Mouse (Mus musculus) CH12.LX (cell line): Measurements from ENCODE around the gene Dcaf15. TPM values are rescaled to one million over a fixed set of nuclear protein-coding genes. Genes with fewer than 3 reads are reported as not detected.
A peak's percentile ranks its signal among the peaks of the same experiment; 100 is the strongest.

Source experiments
- DNase-seq: peaks from one replicate; pipeline ENCODE4 v3.0.0-alpha.2; 2013; ENCODE audit errors: extremely low read depth
- H3K27ac ChIP-seq: 2 replicates; pipeline ENCODE4 v1.5.1; 2012; ENCODE audit warnings: low read depth, mild to moderate bottlenecking, control low read depth, moderate library complexity; ENCODE audit not compliant: insufficient read depth
- H3K27me3 ChIP-seq: replicated peaks from 2 replicates; pipeline ENCODE3; 2012; ENCODE audit warnings: inconsistent platforms
- H3K36me3 ChIP-seq, 2 experiments: replicated peaks in 1 of 2; 2 replicates each; pipeline versions ENCODE3 to v1.6.1; 2012; ENCODE audit warnings: inconsistent platforms in 1 of 2, low read length in 1 of 2, mild to moderate bottlenecking in 1 of 2, mixed read lengths in 1 of 2, moderate library complexity in 1 of 2; ENCODE audit not compliant: control insufficient read depth in 1 of 2, insufficient read depth in 1 of 2
- H3K4me1 ChIP-seq, 2 experiments: 2 replicates each; pipeline ENCODE4 v1.6.1; 2012; ENCODE audit warnings: inconsistent platforms in 1 of 2, moderate library complexity in 1 of 2; ENCODE audit not compliant: insufficient read depth in 2 of 2, control insufficient read depth in 1 of 2
- H3K4me2 ChIP-seq: 2 replicates; pipeline ENCODE4 v1.6.1; 2012; ENCODE audit warnings: low read depth, mild to moderate bottlenecking, control low read depth; ENCODE audit not compliant: poor library complexity, insufficient read depth, severe bottlenecking
- H3K4me3 ChIP-seq, 3 experiments: fragments of 150-350 bp in 1 of 3; sonication (generic) in 1 of 3; replicated peaks in 1 of 3; 2 replicates each; pipeline versions ENCODE3 to v1.5.1; 2011 to 2012; ENCODE audit warnings: low read depth in 2 of 3, low read length in 2 of 3, mild to moderate bottlenecking in 2 of 3, moderate library complexity in 2 of 3, control low read depth in 1 of 3, improper control_type of control experiment in 1 of 3, inconsistent platforms in 1 of 3, mixed read lengths in 1 of 3; ENCODE audit not compliant: poor library complexity in 1 of 3
- H3K79me2 ChIP-seq: replicated peaks from 2 replicates; pipeline ENCODE4 v1.6.1; 2012; ENCODE audit warnings: mild to moderate bottlenecking, moderate library complexity; ENCODE audit not compliant: control insufficient read depth, poor library complexity, insufficient read depth, severe bottlenecking; ENCODE audit errors: extremely low read depth
- H3K9ac ChIP-seq: 2 replicates; pipeline ENCODE4 v1.6.1; 2012; ENCODE audit warnings: low read depth, mild to moderate bottlenecking, control low read depth, moderate library complexity; ENCODE audit not compliant: insufficient read depth
- H3K9me3 ChIP-seq: replicated peaks from 2 replicates; pipeline ENCODE3; 2012; ENCODE audit warnings: low read length, inconsistent platforms, mixed read lengths
- BHLHE40 ChIP-seq: IDR thresholded peaks from 2 replicates; pipeline ENCODE4 v1.6.1; 2011; ENCODE audit warnings: mild to moderate bottlenecking, low read depth, low read length, improper control_type of control experiment
- CHD2 ChIP-seq: IDR thresholded peaks from 2 replicates; pipeline ENCODE4 v1.6.1; 2011; ENCODE audit warnings: low read length, improper control_type of control experiment
- CTCF ChIP-seq, 2 experiments: IDR thresholded peaks in 1 of 2; conservative IDR thresholded peaks in 1 of 2; 2 replicates each; pipeline ENCODE4 v1.5.1; 2011 to 2012; ENCODE audit warnings: low read depth in 2 of 2, low read length in 2 of 2, improper control_type of control experiment in 1 of 2, inconsistent platforms in 1 of 2, mild to moderate bottlenecking in 1 of 2, moderate library complexity in 1 of 2
- EP300 ChIP-seq: IDR thresholded peaks from 2 replicates; pipeline ENCODE4 v1.6.1; 2011; ENCODE audit warnings: low read length, improper control_type of control experiment
- ETS1 ChIP-seq: conservative IDR thresholded peaks from 2 replicates; pipeline ENCODE4 v1.6.1; 2012; ENCODE audit warnings: low read depth, mild to moderate bottlenecking, inconsistent platforms, low read length, improper control_type of control experiment, moderate library complexity
- GABPA ChIP-seq: IDR thresholded peaks from 2 replicates; pipeline ENCODE4 v1.6.1; 2012; ENCODE audit warnings: low read depth, low read length, improper control_type of control experiment, inconsistent platforms; ENCODE audit not compliant: insufficient replicate concordance
- IRF4 ChIP-seq: IDR thresholded peaks from 2 replicates; pipeline ENCODE4 v1.6.1; 2014; ENCODE audit warnings: low read depth, mild to moderate bottlenecking, inconsistent platforms, low read length, improper control_type of control experiment
- JUND ChIP-seq: conservative IDR thresholded peaks from 2 replicates; pipeline ENCODE4 v1.6.1; 2011; ENCODE audit warnings: low read depth, low read length, improper control_type of control experiment
- KAT2A ChIP-seq: IDR thresholded peaks from 2 replicates; pipeline ENCODE4 v1.6.1; 2012; ENCODE audit warnings: low read length, improper control_type of control experiment, inconsistent platforms; ENCODE audit not compliant: insufficient replicate concordance
- MAFK ChIP-seq: IDR thresholded peaks from 2 replicates; pipeline ENCODE4 v1.6.1; 2011; ENCODE audit warnings: low read length, improper control_type of control experiment; ENCODE audit not compliant: insufficient replicate concordance
- MAZ ChIP-seq: IDR thresholded peaks from 2 replicates; pipeline ENCODE4 v1.6.1; 2012; ENCODE audit warnings: low read depth, mild to moderate bottlenecking, inconsistent platforms, low read length, improper control_type of control experiment, moderate library complexity
- MEF2A ChIP-seq: IDR thresholded peaks from 2 replicates; pipeline ENCODE4 v1.6.1; 2014; ENCODE audit warnings: low read depth, mild to moderate bottlenecking, inconsistent platforms, low read length, improper control_type of control experiment, borderline replicate concordance
- MYC ChIP-seq: IDR thresholded peaks from 2 replicates; pipeline ENCODE4 v1.6.1; 2011; ENCODE audit warnings: low read depth, mild to moderate bottlenecking, improper control_type of control experiment, low read length
- NELFE ChIP-seq: IDR thresholded peaks from 2 replicates; pipeline ENCODE4 v1.6.1; 2011; ENCODE audit warnings: low read depth, low read length, improper control_type of control experiment
- POLR2A ChIP-seq: IDR thresholded peaks from 2 replicates; pipeline ENCODE4 v1.6.1; 2011; ENCODE audit warnings: low read depth, mild to moderate bottlenecking, improper control_type of control experiment, low read length
- POLR2AphosphoS2 ChIP-seq: IDR thresholded peaks from 2 replicates; pipeline ENCODE4 v1.6.1; 2011; ENCODE audit warnings: low read depth, low read length, improper control_type of control experiment
- RAD21 ChIP-seq: IDR thresholded peaks from 2 replicates; pipeline ENCODE4 v1.6.1; 2011; ENCODE audit warnings: low read depth, mild to moderate bottlenecking, low read length, improper control_type of control experiment, moderate library complexity
- SMC3 ChIP-seq: IDR thresholded peaks from 2 replicates; pipeline ENCODE4 v1.6.1; 2011; ENCODE audit warnings: low read depth, low read length, improper control_type of control experiment
- TCF12 ChIP-seq: IDR thresholded peaks from 2 replicates; pipeline ENCODE4 v1.6.1; 2014; ENCODE audit warnings: low read depth, mild to moderate bottlenecking, inconsistent platforms, low read length, improper control_type of control experiment
- UBTF ChIP-seq: IDR thresholded peaks from 2 replicates; pipeline ENCODE4 v1.6.1; 2012; ENCODE audit warnings: low read depth, mild to moderate bottlenecking, inconsistent platforms, low read length, improper control_type of control experiment, moderate library complexity
- USF2 ChIP-seq: conservative IDR thresholded peaks from 2 replicates; pipeline ENCODE4 v1.6.1; 2011; ENCODE audit warnings: low read depth, low read length, improper control_type of control experiment
- ZKSCAN1 ChIP-seq: IDR thresholded peaks from 2 replicates; pipeline ENCODE4 v1.6.1; 2012; ENCODE audit warnings: low read depth, inconsistent platforms, low read length, improper control_type of control experiment, borderline replicate concordance
- dilution Hi-C: fragments of 300-500 bp; cut with MboI; formaldehyde crosslinking; loops from 2 replicates; pipeline ENCODE4 v1.14.3; 2020; ENCODE audit warnings: low sequenced_read_pairs; ENCODE audit not compliant: extremely low pct_unique_long_range_greater_than_20kb, extremely low pct_ligation_motif_present
- in situ Hi-C: fragments of 300-500 bp; cut with MboI; formaldehyde crosslinking; loops from 3 replicates; pipeline ENCODE4 v1.14.3; 2019; ENCODE audit warnings: low sequenced_read_pairs, low pct_ligation_motif_present, low pct_unique_long_range_greater_than_20kb, mixed read lengths
- polyA plus RNA-seq: library from polyadenylated mRNA; unstranded; fragments of >175 nt; gene quantifications from 2 replicates; pipeline ENCODE4 v1.2.1, GENCODE M21; 2012; ENCODE audit warnings: low read depth; ENCODE audit not compliant: insufficient read length
- total RNA-seq, 2 experiments: library from RNA; depleted of rRNA; stranded (reverse); fragments of 300-350 nt in 1 of 2; fragments of >200 nt in 1 of 2; gene quantifications; 2 replicates each; pipeline ENCODE4 v1.2.3; 2012 to 2014

Gene Dcaf15
- total and polyA plus RNA-seq, 3 experiments = 39.3 to 50.7 (median 47.9) TPM

GRCm38 (mm10) chr8:84059226-84059625 lies 45.3 kb downstream of the Dcaf15 start:
- TF ChIP-seq SMC3 = peak; percentile 34
- peak; percentile 35 for TF ChIP-seq RAD21
- peak; percentile 6 to 45; a peak in 2 of 4 replicates for TF ChIP-seq CTCF (conservative IDR thresholded peaks at IDR 0.05 in 1 of 2, IDR thresholded peaks at IDR 0.05 in 1 of 2; ENCODE audit: low read depth in 2 of 2, low read length in 2 of 2)
- TF ChIP-seq UBTF = no peak
- H3K27ac ChIP-seq = no peak overlapping the region
- peaks cover 7 to 10% of the 10 kb centered on the region in 2 experiments for H3K4me1 ChIP-seq
- no peaks in the 10 kb centered on the region for H3K36me3 ChIP-seq
- H3K27me3 ChIP-seq = peaks cover 2% of the 10 kb centered on the region
- no peak overlapping the region for H3K9ac ChIP-seq
- H3K79me2 ChIP-seq = no peaks in the 10 kb centered on the region
- no peaks in the 10 kb centered on the region for H3K9me3 ChIP-seq
- no peak overlapping the region for H3K4me3 ChIP-seq
- dilution Hi-C loops = no loop called here
- in situ Hi-C loops = loop anchor here (10.0 kb wide), 1 partner anchor 46 kb away; the partner anchor contains the start of gene Dcaf15
- H3K4me2 ChIP-seq = no peak overlapping the region
- no peak for DNase-seq

- Histone ChIP-seq H3K79me2 (no peaks in the 10 kb centered on the region), H3K27me3 (peaks cover 2% of the 10 kb centered on the region), H3K36me3 (no peaks in the 10 kb centered on the region), H3K4me1 (no peaks in the 10 kb centered on the region), H3K4me2 (no peak overlapping the region), H3K9ac (no peak overlapping the region), H3K4me3 (no peak overlapping the region), H3K27ac (no peak overlapping the region), H3K9me3 (peaks cover 4% of the 10 kb centered on the region)
- TF ChIP-seq NELFE (no peak), ETS1 (no peak), IRF4 (no peak), TCF12 (no peak), CHD2 (no peak), ZKSCAN1 (no peak), JUND (no peak), GABPA (no peak), MAZ (no peak), MEF2A (no peak)
- dilution Hi-C loops = no loop called here
- in situ Hi-C loops = loop anchor here (10.0 kb wide), 1 partner anchor 47 kb away; the partner anchor contains the start of gene Dcaf15
- DNase-seq = no peak
Measured at GRCm38 (mm10) chr8:84057827-84058226, 46.7 kb downstream of the Dcaf15 start.

- dilution Hi-C loops (no loop called here), in situ Hi-C loops (loop anchor here (10.0 kb wide), 1 partner anchor 52 kb away; the partner anchor contains the start of gene Dcaf15)
- H3K4me2 ChIP-seq = no peak overlapping the region
Measured at GRCm38 (mm10) chr8:84053229-84053628, 51.3 kb downstream of the Dcaf15 start.

More at GRCm38 (mm10) chr8:84053229-84053628, 51.3 kb downstream of the Dcaf15 start:
- Histone ChIP-seq H3K9me3 (peaks cover 4% of the 10 kb centered on the region), H3K4me3 (no peak overlapping the region), H3K9ac (no peak overlapping the region), H3K4me1 (no peaks in the 10 kb centered on the region), H3K79me2 (no peaks in the 10 kb centered on the region), H3K36me3 (no peaks in the 10 kb centered on the region), H3K27ac (no peak overlapping the region), H3K27me3 (peaks cover 11% of the 10 kb centered on the region)
- TF ChIP-seq EP300 (no peak), SMC3 (no peak), USF2 (no peak), MEF2A (no peak), MAFK (no peak), UBTF (no peak), KAT2A (no peak), MYC (no peak), POLR2A (no peak), POLR2AphosphoS2 (no peak), BHLHE40 (no peak), GABPA (no peak), ETS1 (no peak)
- DNase-seq = no peak
